Mouse (Mus musculus) cerebellum, adult 8-10 months (tissue): ENCODE measurements at regions not wholly inside any gene's neighbourhood (a gene's known extent, or its start where the extent isn't known, plus 50 kb on each side); places are given as distances from the start of the nearest gene placed in this dataset.
"Not testable (repeated sequence)": the region's sequence is repeated elsewhere in the genome, so short reads cannot be mapped to it uniquely, and the experiment has no call there.

ENCODE experiments used
- DNase-seq: peaks from one replicate; pipeline ENCODE4 v3.0.0; 2022

DNA sequence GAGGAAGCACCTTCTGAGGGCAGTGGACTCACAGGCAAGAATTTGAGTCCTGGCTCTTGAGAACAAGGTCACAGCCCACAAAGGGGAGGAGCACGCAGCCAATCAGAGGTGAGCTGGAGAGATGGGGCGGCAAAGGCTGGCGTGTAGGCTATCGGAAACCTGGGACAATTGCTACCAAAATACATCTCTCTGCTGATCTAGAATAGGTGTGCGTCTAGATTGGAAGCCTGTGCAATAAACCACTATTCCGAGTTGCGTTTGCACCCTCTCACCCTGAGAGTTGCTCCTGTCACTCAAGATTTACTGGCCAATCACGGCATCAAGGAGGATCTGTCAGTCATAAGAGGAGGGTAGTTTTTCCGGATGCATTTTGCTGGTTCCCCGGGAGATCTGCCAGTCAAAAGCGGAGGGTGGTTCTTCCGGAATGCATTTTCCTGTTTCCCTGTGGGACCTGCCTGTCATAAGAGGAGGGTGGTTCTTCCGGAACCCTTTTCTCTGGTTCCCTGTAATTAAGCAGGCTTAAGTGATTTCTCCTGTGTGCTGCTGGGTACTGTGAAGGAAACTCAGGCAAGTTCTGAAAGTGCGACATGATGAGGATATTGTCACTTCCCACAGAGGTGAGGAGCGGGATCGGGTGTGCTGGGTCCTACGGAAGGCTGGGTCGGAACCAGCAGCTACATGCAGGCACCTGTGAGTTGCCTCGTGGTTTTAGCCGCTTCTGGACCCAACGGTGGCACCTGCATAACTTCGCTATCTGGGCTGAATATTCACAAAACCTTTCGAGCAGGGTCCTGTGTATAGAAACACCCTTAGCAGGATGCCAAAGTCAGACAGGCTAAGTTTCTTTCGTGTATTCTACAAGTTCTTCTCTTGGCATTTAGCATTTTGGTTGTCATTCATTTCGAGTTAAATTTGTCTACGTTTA lies 112.6 kb upstream of the Zfp960 start:
- peak; percentile 90 for DNase-seq

GRCm38 (mm10) chr17:16952146-16952545 lies 111.8 kb upstream of the Zfp960 start:
- DNase-seq, result not testable (repeated sequence)

DNA sequence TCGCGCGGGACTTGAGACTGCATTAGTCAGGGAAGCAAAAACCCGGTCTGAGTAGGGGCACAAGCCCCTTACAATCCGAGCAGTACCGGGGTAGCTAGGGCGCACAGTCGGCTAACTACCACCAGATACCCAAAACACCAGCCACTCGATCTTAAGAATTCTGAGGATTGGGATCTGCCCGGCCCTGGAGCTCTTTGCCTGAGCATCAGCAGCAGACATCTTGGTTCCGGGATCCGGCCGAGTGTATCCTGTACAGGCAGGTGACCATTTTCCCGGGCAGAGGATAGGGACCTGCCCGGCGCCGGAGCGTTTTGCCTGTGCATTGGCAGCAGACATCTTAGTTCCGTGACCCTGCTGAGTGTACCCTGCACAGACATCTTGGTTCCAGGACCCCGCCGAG lies 66.7 kb upstream of the Zfp960 start:
- not testable (repeated sequence) for DNase-seq

DNA sequence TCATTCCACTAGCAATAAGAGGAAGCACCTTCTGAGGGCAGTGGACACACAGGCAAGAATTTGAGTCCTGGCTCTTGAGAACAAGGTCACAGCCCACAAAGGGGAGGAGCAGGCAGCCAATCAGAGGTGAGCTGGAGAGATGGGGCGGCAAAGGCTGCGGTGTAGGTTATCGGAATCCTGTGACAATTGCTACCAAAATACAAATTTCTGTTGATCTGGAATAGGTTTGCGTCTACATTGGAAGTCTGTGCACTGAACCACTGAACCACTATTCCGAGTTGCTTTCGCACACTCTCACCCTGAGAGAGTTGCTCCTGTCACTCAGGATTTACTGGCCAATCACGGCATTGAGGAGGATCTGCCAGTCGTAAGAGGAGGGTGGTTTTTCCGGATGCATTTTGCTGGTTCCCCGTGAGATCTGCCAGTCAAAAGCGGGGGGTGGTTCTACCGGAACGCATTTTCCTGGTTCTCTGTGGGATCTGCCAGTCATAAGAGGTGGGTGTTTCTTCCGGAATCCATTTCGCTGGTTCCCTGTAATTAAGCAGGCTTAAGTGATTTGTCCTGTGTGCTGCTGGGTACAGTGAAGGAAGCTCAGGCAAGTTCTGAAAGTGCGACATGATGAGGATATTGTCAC lies 59.2 kb upstream of the Zfp960 start:
- peak; percentile 80 for DNase-seq

DNA sequence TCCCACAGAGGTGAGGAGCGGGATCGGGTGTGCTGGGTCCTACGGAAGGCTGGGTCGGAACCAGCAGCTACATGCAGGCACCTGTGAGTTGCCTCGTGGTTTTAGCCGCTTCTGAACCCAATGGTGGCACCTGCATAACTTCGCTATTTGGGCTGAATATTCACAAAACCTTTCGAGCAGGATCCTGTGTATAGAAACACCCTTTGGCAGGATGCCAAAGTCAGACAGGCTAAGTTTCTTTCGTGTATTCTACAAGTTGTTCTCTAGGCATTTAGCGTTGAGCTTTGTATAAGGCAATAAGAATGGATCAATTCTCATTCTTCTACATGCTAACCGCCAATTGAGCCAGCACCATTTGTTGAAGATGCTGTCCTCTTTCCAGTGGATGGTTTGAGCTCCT lies 58.6 kb upstream of the Zfp960 start:
- not testable (repeated sequence) for DNase-seq
